Mouse (Mus musculus): ENCODE data around the gene Rabepk.

- TF ChIP-seq CTCF (IDR thresholded peaks at IDR 0.05 in 2 of 3, conservative IDR thresholded peaks at IDR 0.05 in 1 of 3; ENCODE audit: control insufficient read depth in 1 of 3, insufficient read depth in 1 of 3, low read depth in 2 of 3, low read length in 3 of 3, poor library complexity in 1 of 3, severe bottlenecking in 1 of 3) (no peak), USF1 (IDR thresholded peaks at IDR 0.05; ENCODE audit: low read depth, low read length) (no peak), POLR2A (IDR thresholded peaks at IDR 0.05; ENCODE audit: control insufficient read depth in 1 of 2, insufficient read depth in 1 of 2, low read depth in 1 of 2, low read length in 2 of 2, poor library complexity in 1 of 2) (no peak), MYB (IDR thresholded peaks at IDR 0.05; ENCODE audit: low read depth, low read length) (no peak)
Observed at GRCm38 (mm10) chr2:34764801-34765200, 34.9 kb downstream of the Rabepk start.
